Mouse (Mus musculus): ENCODE data around the gene Lhpp. TPM values are rescaled to one million over a fixed set of nuclear protein-coding genes. Genes with fewer than 3 reads are reported as not detected.

Lhpp gene
- total RNA-seq, 4 experiments from 2014 or later: 12.5 to 17.2 (median 14.5) TPM

DNA sequence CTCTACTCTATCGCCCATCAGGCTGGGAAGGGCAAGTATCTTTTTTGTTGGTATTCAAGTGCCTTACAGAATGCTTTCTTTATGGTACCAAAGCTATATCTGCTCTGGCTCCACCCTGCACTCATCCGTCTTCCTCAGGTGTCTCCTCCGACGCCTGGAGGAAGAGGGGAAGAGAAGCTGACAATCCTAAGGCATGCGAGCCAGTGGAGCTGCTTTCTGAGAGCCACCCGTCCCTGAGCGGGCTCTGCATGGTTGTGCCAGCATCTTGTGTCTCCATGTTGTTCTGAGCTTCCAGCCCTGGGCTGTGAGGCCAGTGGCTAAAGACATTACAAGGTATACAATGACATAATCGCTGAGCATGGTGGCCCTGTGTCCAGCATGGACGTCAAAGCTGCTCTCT lies 123.8 kb downstream of the Lhpp start:
- no peak for DNase-seq (ENCODE audit: low spot score in 2 of 2)

- no peak for DNase-seq (ENCODE audit: low spot score in 2 of 2)
Measured at GRCm38 (mm10) chr7:132735145-132735544, 124.7 kb downstream of the Lhpp start.

- peak; percentile 59 to 67 for DNase-seq (ENCODE audit: low spot score in 2 of 2)
Measured at GRCm38 (mm10) chr7:132736099-132736862, 125.8 kb downstream of the Lhpp start.

GRCm38 (mm10) chr7:132738844-132739243 lies 128.4 kb downstream of the Lhpp start:
- DNase-seq (ENCODE audit: low spot score in 2 of 2): no peak

DNA sequence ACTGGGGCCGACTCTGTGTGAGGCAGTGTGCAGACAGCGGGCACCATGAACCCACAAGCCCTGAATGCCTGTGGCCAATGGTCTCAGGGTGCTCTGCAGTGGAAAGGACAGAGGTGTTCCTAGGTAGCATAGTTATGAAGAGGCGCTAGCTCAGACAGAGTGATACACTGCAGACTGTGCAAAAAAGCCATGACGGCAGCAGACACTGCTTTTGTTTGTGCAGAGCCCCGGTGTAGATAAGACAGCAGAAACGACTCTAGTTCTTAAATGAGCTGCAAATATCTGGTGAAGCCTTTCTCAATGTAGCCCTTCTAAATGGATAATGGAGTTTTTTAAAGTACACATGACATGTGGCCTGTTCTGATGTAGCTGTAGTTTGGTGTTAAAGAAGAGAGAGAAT lies 129.4 kb downstream of the Lhpp start:
- DNase-seq (ENCODE audit: low spot score in 2 of 2): no peak

DNA sequence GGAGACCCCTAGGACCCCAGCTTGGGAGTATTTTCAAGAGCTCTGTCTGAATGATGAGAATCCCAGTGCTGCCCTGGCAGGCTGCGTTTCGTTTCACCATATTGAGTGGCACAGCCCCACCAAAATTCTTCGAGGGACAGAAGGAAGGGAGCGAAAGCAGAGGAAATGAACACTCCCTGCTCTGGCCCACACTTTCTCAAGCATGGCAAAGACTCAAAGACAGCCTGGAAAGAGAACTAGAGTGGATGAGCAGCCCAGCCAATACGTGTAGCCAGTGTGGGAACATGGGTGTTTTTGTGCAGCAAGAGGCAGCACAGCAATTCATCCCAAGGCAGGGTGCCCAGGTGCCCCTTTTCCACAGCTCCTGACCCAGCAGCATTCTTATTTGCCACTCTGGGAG lies 132.5 kb downstream of the Lhpp start:
- DNase-seq (ENCODE audit: low spot score in 2 of 2): no peak

GRCm38 (mm10) chr7:132747096-132747495 lies 136.7 kb downstream of the Lhpp start:
- DNase-seq (ENCODE audit: low spot score in 2 of 2): no peak

DNA sequence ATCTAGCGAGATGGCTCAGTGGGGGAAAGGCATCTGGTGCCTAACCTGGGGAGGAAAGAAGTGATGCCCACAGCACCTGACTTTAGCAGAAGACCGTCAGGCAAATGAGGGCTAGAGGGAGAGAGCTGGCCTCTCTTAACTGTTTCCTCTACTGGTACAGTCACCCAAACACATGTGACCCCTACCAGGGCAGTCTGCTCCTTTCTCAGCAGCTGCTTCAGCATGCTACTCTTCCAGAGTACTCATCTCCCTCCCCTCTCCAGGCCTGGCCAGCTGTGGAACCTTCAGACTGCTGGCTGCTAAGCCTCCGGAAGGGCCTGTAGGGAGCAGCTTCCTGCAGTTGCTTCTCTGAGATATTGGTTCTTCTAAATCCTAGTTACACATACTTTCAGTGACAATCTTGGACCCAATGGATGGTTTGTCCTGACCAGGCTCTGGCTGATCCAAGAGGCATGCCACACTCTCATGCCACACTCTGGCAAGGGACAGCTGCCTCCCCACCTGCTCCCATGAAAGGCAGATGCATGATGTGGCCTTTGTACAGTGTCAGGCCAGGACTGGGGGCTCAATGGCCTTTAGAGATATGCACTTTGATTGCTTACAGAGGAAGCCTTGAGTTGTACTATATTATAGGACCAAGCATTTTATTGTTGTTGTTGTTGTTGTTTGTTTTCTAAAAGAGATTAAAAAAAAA lies 137.8 kb downstream of the Lhpp start:
- DNase-seq (ENCODE audit: low spot score in 2 of 2): no peak

GRCm38 (mm10) chr7:132749504-132749903 lies 139.1 kb downstream of the Lhpp start:
- no peak for DNase-seq (ENCODE audit: low spot score in 2 of 2)

DNA sequence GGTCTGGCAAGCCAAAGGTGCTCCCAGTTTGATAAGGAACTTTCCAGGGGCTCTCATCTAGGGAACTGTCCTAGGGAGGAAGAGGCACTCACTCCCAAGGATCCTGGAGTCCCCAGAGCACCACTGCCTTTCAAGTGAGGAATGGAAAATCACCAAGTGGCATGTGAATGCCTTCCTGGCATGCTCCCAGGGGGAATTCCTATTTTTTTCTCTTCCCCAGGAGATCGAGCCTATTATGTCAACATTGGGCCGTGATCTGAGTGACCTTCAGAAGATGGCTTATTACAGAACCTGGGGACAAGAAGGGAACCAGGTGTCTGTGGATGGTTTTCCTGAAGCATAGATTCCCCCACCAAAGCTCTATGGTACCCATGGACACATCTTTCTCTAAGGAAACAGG lies 141.3 kb downstream of the Lhpp start:
- no peak for DNase-seq (ENCODE audit: low spot score in 2 of 2)

- no peak for DNase-seq (ENCODE audit: low spot score in 2 of 2)
Measured at GRCm38 (mm10) chr7:132753518-132754388, 143.3 kb downstream of the Lhpp start.

DNA sequence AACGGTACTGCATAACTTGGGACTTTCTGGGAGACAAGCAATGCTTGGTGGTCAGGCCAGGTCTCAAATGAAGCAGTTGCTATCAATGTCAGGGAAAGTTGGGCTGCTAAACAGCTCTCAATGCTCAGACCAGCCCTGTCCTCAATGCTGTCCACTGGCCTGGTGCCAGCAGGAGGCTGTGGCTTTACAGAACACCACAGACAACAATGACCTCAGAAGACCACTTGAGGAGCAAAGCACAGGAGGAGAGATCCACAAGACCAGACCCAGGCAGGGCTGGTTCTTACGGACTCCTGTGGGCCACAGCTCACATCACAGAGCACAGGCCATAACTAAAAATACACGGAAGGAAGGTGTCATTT lies 143.9 kb downstream of the Lhpp start:
- no peak for DNase-seq (ENCODE audit: low spot score in 2 of 2)

Other genes starting within 250 kb of the Lhpp start
- gene Oat, start 34.2 kb upstream of the Lhpp start, total RNA-seq (2022): 100 to 1,000 TPM; 147 to 208 (median 171) TPM
- gene Nkx1-2, start 11.0 kb upstream of the Lhpp start, total RNA-seq (2022): not detected
- gene Fam53b, start 203.2 kb downstream of the Lhpp start, total RNA-seq (2022): 10 to 100 TPM; 17.4 to 31.8 (median 21.1) TPM
- 1 to 10 TPM; 4.6 to 9.0 (median 5.9) TPM for gene Eef1akmt2, start 242.0 kb downstream of the Lhpp start, total RNA-seq (2022)
- gene Abraxas2, start 248.6 kb downstream of the Lhpp start, total RNA-seq (2022): 10 to 100 TPM; 21.9 to 24.0 (median 22.7) TPM

All from gastrocnemius, adult 8-10 months (tissue).